Mouse (Mus musculus): ENCODE results near the gene Lrrc30. TPM values are rescaled to one million over a fixed set of nuclear protein-coding genes. Genes with fewer than 3 reads are reported as not detected.

The Lrrc30 gene
- total RNA-seq (2015) (not detected in 2 replicates), total RNA-seq (2017) (not detected in 2 replicates)

GRCm38 (mm10) chr17:67632676-67633339 is at the start of gene Lrrc30:
Lrrc30 (minus strand) TSS chr17:67632723.
- no peak for ATAC-seq (replicated peaks; ENCODE audit: poor library complexity)

GRCm38 (mm10) chr17:67681084-67681483 is 48.6 kb upstream of the Lrrc30 start:
- no peak for ATAC-seq (replicated peaks; ENCODE audit: poor library complexity)

GRCm38 (mm10) chr17:67678576-67678975 is 46.1 kb upstream of the Lrrc30 start:
- ATAC-seq (replicated peaks; ENCODE audit: poor library complexity): no peak

- ATAC-seq (replicated peaks; ENCODE audit: poor library complexity): peak; percentile 88
These were observed 35.5 kb upstream of the Lrrc30 start for GRCm38 (mm10) chr17:67667981-67668380.

- ATAC-seq (replicated peaks; ENCODE audit: poor library complexity): no peak
These were observed 34.5 kb upstream of the Lrrc30 start for GRCm38 (mm10) chr17:67666981-67667380.

- peak; percentile 75 for ATAC-seq (replicated peaks; ENCODE audit: poor library complexity)
These were observed 31.8 kb upstream of the Lrrc30 start for GRCm38 (mm10) chr17:67664299-67664698.

GRCm38 (mm10) chr17:67651506-67651905 is 19.0 kb upstream of the Lrrc30 start:
- ATAC-seq (replicated peaks; ENCODE audit: poor library complexity): peak; percentile 97

GRCm38 (mm10) chr17:67641627-67642026 is 9.1 kb upstream of the Lrrc30 start:
- no peak for ATAC-seq (replicated peaks; ENCODE audit: poor library complexity)

GRCm38 (mm10) chr17:67638119-67638810 is 5.7 kb upstream of the Lrrc30 start:
- 0 out of 2 replicates have a peak, but pooled peaks have one; percentile 37 for ATAC-seq (replicated peaks; ENCODE audit: poor library complexity)

GRCm38 (mm10) chr17:67636951-67637350 is 4.4 kb upstream of the Lrrc30 start:
- ATAC-seq (replicated peaks; ENCODE audit: poor library complexity): no peak

GRCm38 (mm10) chr17:67636304-67636703 is 3.8 kb upstream of the Lrrc30 start:
- ATAC-seq (replicated peaks; ENCODE audit: poor library complexity): no peak

GRCm38 (mm10) chr17:67629746-67630145 is 2.8 kb downstream of the Lrrc30 start:
- no peak for ATAC-seq (replicated peaks; ENCODE audit: poor library complexity)

- no peak for ATAC-seq (replicated peaks; ENCODE audit: poor library complexity)
These were observed 3.3 kb downstream of the Lrrc30 start for GRCm38 (mm10) chr17:67629211-67629657.

- no peak for ATAC-seq (replicated peaks; ENCODE audit: poor library complexity)
These were observed 4.0 kb downstream of the Lrrc30 start for GRCm38 (mm10) chr17:67628475-67628874.

- peak; percentile 69 for ATAC-seq (replicated peaks; ENCODE audit: poor library complexity)
These were observed 7.1 kb downstream of the Lrrc30 start for GRCm38 (mm10) chr17:67625431-67625830.

- ATAC-seq (replicated peaks; ENCODE audit: poor library complexity): no peak
These were observed 13.5 kb downstream of the Lrrc30 start for GRCm38 (mm10) chr17:67619001-67619400.

GRCm38 (mm10) chr17:67614381-67614780 is 18.1 kb downstream of the Lrrc30 start:
- ATAC-seq (replicated peaks; ENCODE audit: poor library complexity): peak; percentile 55

GRCm38 (mm10) chr17:67612576-67612975 is 19.9 kb downstream of the Lrrc30 start:
- ATAC-seq (replicated peaks; ENCODE audit: poor library complexity): no peak

- ATAC-seq (replicated peaks; ENCODE audit: poor library complexity): no peak
These were observed 20.4 kb downstream of the Lrrc30 start for GRCm38 (mm10) chr17:67612151-67612550.

GRCm38 (mm10) chr17:67604446-67604845 is 28.1 kb downstream of the Lrrc30 start:
- ATAC-seq (replicated peaks; ENCODE audit: poor library complexity): no peak

- no peak for ATAC-seq (replicated peaks; ENCODE audit: poor library complexity)
These were observed 30.0 kb downstream of the Lrrc30 start for GRCm38 (mm10) chr17:67602556-67602955.

GRCm38 (mm10) chr17:67584937-67585579 is 47.5 kb downstream of the Lrrc30 start:
- peak; percentile 90 for ATAC-seq (replicated peaks; ENCODE audit: poor library complexity)

Measured in megakaryocyte progenitor cell, adult 5-6 weeks (primary cell).